Mouse (Mus musculus) liver, postnatal 0 days (tissue): ENCODE data around the gene Erh. TPM values are rescaled to one million over a fixed set of nuclear protein-coding genes. Genes with fewer than 3 reads are reported as not detected.

ENCODE experiments used
- ATAC-seq: fragments of 200-750 bp; cut with Nextera tagmentation; 2 replicates; pipeline ENCODE4 v1.8.0; 2017; ENCODE audit warnings: mild to moderate bottlenecking, moderate library complexity
- DNase-seq: peaks from one replicate; pipeline ENCODE4 v3.0.0-alpha.2; 2016
- H3K27ac ChIP-seq: fragments of 300-500 bp; sonication (generic); 2 replicates; pipeline ENCODE4 v1.5.1; 2014; ENCODE audit warnings: antibody characterized with exemption, moderate library complexity, mild to moderate bottlenecking, low read depth
- H3K27me3 ChIP-seq: fragments of 300-500 bp; sonication (generic); 2 replicates; pipeline ENCODE4 v1.6.1; 2014; ENCODE audit warnings: low read length, control low read depth, mixed read lengths; ENCODE audit not compliant: insufficient read depth
- H3K36me3 ChIP-seq: fragments of 300-500 bp; sonication (generic); replicated peaks from 2 replicates; pipeline ENCODE4 v1.6.1; 2014; ENCODE audit warnings: mild to moderate bottlenecking, control low read depth, low read length, moderate library complexity, mixed read lengths; ENCODE audit not compliant: insufficient read depth
- H3K4me1 ChIP-seq: fragments of 300-500 bp; sonication (generic); 2 replicates; pipeline ENCODE4 v1.6.1; 2014; ENCODE audit warnings: antibody characterized with exemption, mild to moderate bottlenecking, control low read depth; ENCODE audit not compliant: insufficient read depth
- H3K4me2 ChIP-seq: fragments of 300-500 bp; sonication (generic); 2 replicates; pipeline ENCODE4 v1.6.1; 2014; ENCODE audit warnings: low read depth, mild to moderate bottlenecking, low read length, moderate library complexity, mixed read lengths
- H3K4me3 ChIP-seq: fragments of 300-500 bp; sonication (generic); 2 replicates; pipeline ENCODE4 v1.5.1; 2014; ENCODE audit warnings: low read depth, low read length
- H3K9ac ChIP-seq: fragments of 300-500 bp; sonication (generic); replicated peaks from 2 replicates; pipeline ENCODE4 v1.6.1; 2014; ENCODE audit warnings: mild to moderate bottlenecking, moderate library complexity
- H3K9me3 ChIP-seq: fragments of 300-500 bp; sonication (generic); 2 replicates; pipeline ENCODE4 v1.6.1; 2016; ENCODE audit warnings: mild to moderate bottlenecking, control low read depth, low read length, mixed read lengths
- CTCF ChIP-seq: sonication (generic); IDR thresholded peaks from 2 replicates; pipeline ENCODE4 v1.5.1; 2016; ENCODE audit warnings: antibody characterized with exemption, low read depth
- EP300 ChIP-seq: IDR thresholded peaks from 2 replicates; pipeline ENCODE4 v1.6.1; 2016; ENCODE audit warnings: antibody characterized with exemption, low read depth, mild to moderate bottlenecking
- WGBS: fragments of 180-500 bp; shearing (Covaris S2); extraction: QIAGEN DNeasy Blood & Tissue Kit; methylation state at CpG from one replicate; pipeline ENCODE4 v1.1.7; 2014; ENCODE audit not compliant: insufficient replicate concordance; 5-methylcytosine and 5-hydroxymethylcytosine counted together
- polyA plus RNA-seq: library from polyadenylated mRNA; unstranded; fragments of >200 nt; fragmentation: Nextera tagmentation; extraction: Ambion mirVana; gene quantifications from 2 replicates; pipeline ENCODE4 v1.2.1, GENCODE M21; 2015

Erh gene
- polyA plus RNA-seq, 1 experiment from 2014 or later, result 92.2 TPM

GRCm38 (mm10) chr12:80684316-80684715 is 40.2 kb upstream of the Erh start:
- H3K4me2 ChIP-seq, result no peak overlapping the region
- H3K4me1 ChIP-seq, result no peaks in the 10 kb centered on the region
- H3K9ac ChIP-seq, result no peak overlapping the region
- peaks cover 8% of the 10 kb centered on the region; the same call in 1 of the 2 replicates for H3K36me3 ChIP-seq
- DNase-seq, result no peak
- TF ChIP-seq EP300 (no peak), CTCF (no peak)
- H3K27ac ChIP-seq, result no peak overlapping the region
- no peaks in the 10 kb centered on the region for H3K9me3 ChIP-seq
- no peaks in the 10 kb centered on the region for H3K27me3 ChIP-seq
- 91% methylated on average over 3 of the region's 3 CpGs for WGBS
- no peak for ATAC-seq
- no peak overlapping the region for H3K4me3 ChIP-seq

GRCm38 (mm10) chr12:80683554-80683953 is 39.4 kb upstream of the Erh start:
- Histone ChIP-seq H3K4me2 (no peak overlapping the region), H3K9me3 (no peaks in the 10 kb centered on the region), H3K27ac (no peak overlapping the region), H3K4me3 (no peak overlapping the region), H3K9ac (no peak overlapping the region), H3K4me1 (no peaks in the 10 kb centered on the region), H3K36me3 (peaks cover 11% of the 10 kb centered on the region; the same call in 1 of the 2 replicates), H3K27me3 (no peaks in the 10 kb centered on the region)
- TF ChIP-seq CTCF (no peak), EP300 (no peak)
- DNase-seq (no peak), ATAC-seq (no peak; the same call in 1 of the 2 replicates)
- 79% methylated on average over 3 of the region's 3 CpGs for WGBS

- no peak for ATAC-seq
- H3K36me3 ChIP-seq, result peaks cover 15% of the 10 kb centered on the region
- H3K27me3 ChIP-seq, result no peaks in the 10 kb centered on the region
- no peak overlapping the region for H3K9ac ChIP-seq
- H3K4me3 ChIP-seq, result no peak overlapping the region
- no peaks in the 10 kb centered on the region for H3K4me1 ChIP-seq
- 70% methylated on average over 1 of the region's 1 CpGs for WGBS
- no peak overlapping the region for H3K27ac ChIP-seq
- H3K4me2 ChIP-seq, result no peak overlapping the region
- TF ChIP-seq EP300 (no peak), CTCF (peak; percentile 76)
- no peak for DNase-seq
- H3K9me3 ChIP-seq, result no peaks in the 10 kb centered on the region
Observed at GRCm38 (mm10) chr12:80681340-80681739, 37.2 kb upstream of the Erh start.

GRCm38 (mm10) chr12:80673170-80673569 is 29.0 kb upstream of the Erh start:
- no peak overlapping the region for H3K9ac ChIP-seq
- ATAC-seq, result peak; percentile 44; the same call in 1 of the 2 replicates
- 13% methylated on average over 3 of the region's 3 CpGs for WGBS
- peak; percentile 68 for DNase-seq
- peaks cover 41% of the 10 kb centered on the region for H3K36me3 ChIP-seq
- no peaks in the 10 kb centered on the region for H3K27me3 ChIP-seq
- H3K4me1 ChIP-seq, result no peaks in the 10 kb centered on the region
- H3K9me3 ChIP-seq, result no peaks in the 10 kb centered on the region
- no peak overlapping the region for H3K27ac ChIP-seq
- no peak overlapping the region for H3K4me3 ChIP-seq
- TF ChIP-seq CTCF (peak; percentile 90), EP300 (no peak)
- H3K4me2 ChIP-seq, result no peak overlapping the region

- peaks cover 11% of the 10 kb centered on the region; the same call in 1 of the 2 replicates for H3K4me1 ChIP-seq
- ATAC-seq (no peak), DNase-seq (no peak)
- peaks cover 34% of the 10 kb centered on the region for H3K36me3 ChIP-seq
- no peak overlapping the region for H3K27ac ChIP-seq
- H3K4me3 ChIP-seq, result no peak overlapping the region
- H3K27me3 ChIP-seq, result no peaks in the 10 kb centered on the region
- WGBS, result 56% methylated on average over 2 of the region's 2 CpGs
- no peaks in the 10 kb centered on the region for H3K9me3 ChIP-seq
- H3K9ac ChIP-seq, result no peak overlapping the region
- H3K4me2 ChIP-seq, result no peak overlapping the region
- TF ChIP-seq CTCF, result no peak
- peak; percentile 40; the same call in 1 of the 2 replicates for TF ChIP-seq EP300
Observed at GRCm38 (mm10) chr12:80668391-80668790, 24.2 kb upstream of the Erh start.

- DNase-seq (no peak), ATAC-seq (peak; percentile 40; the same call in 1 of the 2 replicates)
- H3K9me3 ChIP-seq, result no peaks in the 10 kb centered on the region
- peaks cover 20% of the 10 kb centered on the region for H3K4me1 ChIP-seq
- H3K36me3 ChIP-seq, result peaks cover 22% of the 10 kb centered on the region
- H3K4me3 ChIP-seq, result no peak overlapping the region
- 59% methylated on average over 2 of the region's 2 CpGs for WGBS
- TF ChIP-seq EP300 (0 out of 2 replicates have a peak, but pooled peaks have one; percentile 23), CTCF (no peak)
- peak overlapping the region; percentile 29 for H3K27ac ChIP-seq
- H3K27me3 ChIP-seq, result no peaks in the 10 kb centered on the region
- no peak overlapping the region for H3K9ac ChIP-seq
- H3K4me2 ChIP-seq, result no peak overlapping the region
Observed at GRCm38 (mm10) chr12:80663935-80664334, 19.8 kb upstream of the Erh start.

GRCm38 (mm10) chr12:80662322-80662721 is 18.2 kb upstream of the Erh start:
- DNase-seq (no peak), ATAC-seq (no peak)
- Histone ChIP-seq H3K4me2 (no peak overlapping the region), H3K27me3 (no peaks in the 10 kb centered on the region), H3K4me1 (peaks cover 25% of the 10 kb centered on the region), H3K9ac (no peak overlapping the region), H3K4me3 (no peak overlapping the region), H3K27ac (no peak overlapping the region), H3K36me3 (peaks cover 16% of the 10 kb centered on the region), H3K9me3 (no peaks in the 10 kb centered on the region)
- WGBS, result 86% methylated on average over 10 of the region's 10 CpGs
- TF ChIP-seq CTCF (no peak), EP300 (no peak)
